Mouse (Mus musculus) limb, embryonic 13.5 days (tissue): Measurements from ENCODE around the gene Aasdh. TPM values are rescaled to one million over a fixed set of nuclear protein-coding genes. Genes with fewer than 3 reads are reported as not detected.
A peak's percentile ranks its signal among the peaks of the same experiment; 100 is the strongest.

ENCODE experiments used
- ATAC-seq: fragments of 200-750 bp; cut with Nextera tagmentation; 2 replicates; pipeline ENCODE4 v1.8.0; 2017; ENCODE audit warnings: low read depth, moderate number of reproducible peaks, moderate TSS enrichment; ENCODE audit not compliant: low FRiP score
- H3K27ac ChIP-seq: fragments of 300-500 bp; sonication (generic); 2 replicates; pipeline ENCODE4 v1.5.1; 2015; ENCODE audit warnings: inconsistent platforms, mild to moderate bottlenecking, moderate library complexity
- H3K27me3 ChIP-seq: fragments of 300-500 bp; sonication (generic); 2 replicates; pipeline ENCODE4 v1.6.1; 2015; ENCODE audit warnings: mild to moderate bottlenecking, inconsistent platforms
- H3K36me3 ChIP-seq: fragments of 300-500 bp; sonication (generic); 2 replicates; pipeline ENCODE4 v1.6.1; 2015; ENCODE audit warnings: inconsistent platforms, mild to moderate bottlenecking, moderate library complexity
- H3K4me1 ChIP-seq: fragments of 300-500 bp; sonication (generic); 2 replicates; pipeline ENCODE4 v1.6.1; 2015; ENCODE audit warnings: inconsistent platforms
- H3K4me2 ChIP-seq: fragments of 300-500 bp; sonication (generic); replicated peaks from 2 replicates; pipeline ENCODE4 v1.6.1; 2015; ENCODE audit warnings: inconsistent platforms, mild to moderate bottlenecking, moderate library complexity
- H3K4me3 ChIP-seq: fragments of 300-500 bp; sonication (generic); 2 replicates; pipeline ENCODE4 v1.5.1; 2015; ENCODE audit warnings: moderate library complexity, mild to moderate bottlenecking, inconsistent platforms
- H3K9ac ChIP-seq: fragments of 300-500 bp; sonication (generic); 2 replicates; pipeline ENCODE4 v1.6.1; 2015; ENCODE audit warnings: mild to moderate bottlenecking, inconsistent platforms
- H3K9me3 ChIP-seq: fragments of 300-500 bp; sonication (generic); 2 replicates; pipeline ENCODE4 v1.6.1; 2016; ENCODE audit warnings: inconsistent platforms
- WGBS: fragments of 180-500 bp; shearing (Covaris S2); methylation state at CpG from one replicate; pipeline ENCODE4 v1.1.7; 2015; 5-methylcytosine and 5-hydroxymethylcytosine counted together
- polyA plus RNA-seq: library from polyadenylated mRNA; unstranded; fragments of >200 nt; fragmentation: Nextera tagmentation; extraction: Ambion mirVana; gene quantifications from 2 replicates; pipeline ENCODE4 v1.2.1, GENCODE M21; 2015

Gene Aasdh
- polyA plus RNA-seq, 1 experiment from 2014 or later = 19.8 TPM

- 78% methylated on average over 4 of the region's 4 CpGs for WGBS
Observed at GRCm38 (mm10) chr5:76902131-76902530, 3.2 kb downstream of the Aasdh start.

GRCm38 (mm10) chr5:76893084-76893483, 12.2 kb downstream of the Aasdh start:
- 84% methylated on average over 2 of the region's 2 CpGs for WGBS
- H3K27ac ChIP-seq = no peak overlapping the region
- H3K9me3 ChIP-seq = no peaks in the 10 kb centered on the region
- no peak overlapping the region for H3K9ac ChIP-seq
- H3K27me3 ChIP-seq = no peaks in the 10 kb centered on the region
- H3K36me3 ChIP-seq = peaks cover 59% of the 10 kb centered on the region
- ATAC-seq = no peak
- H3K4me2 ChIP-seq = no peak overlapping the region
- H3K4me1 ChIP-seq = no peaks in the 10 kb centered on the region
- H3K4me3 ChIP-seq = no peak overlapping the region

More at GRCm38 (mm10) chr5:76902131-76902530, 3.2 kb downstream of the Aasdh start:
- Histone ChIP-seq H3K9me3 (no peaks in the 10 kb centered on the region), H3K4me3 (no peak overlapping the region), H3K9ac (no peak overlapping the region), H3K36me3 (peaks cover 7% of the 10 kb centered on the region; the same call in 1 of the 2 replicates), H3K4me1 (peaks cover 8% of the 10 kb centered on the region; the same call in 1 of the 2 replicates), H3K27me3 (no peaks in the 10 kb centered on the region), H3K4me2 (no peak overlapping the region), H3K27ac (no peak overlapping the region)
- ATAC-seq = no peak

- Histone ChIP-seq H3K27me3 (no peaks in the 10 kb centered on the region), H3K36me3 (peaks cover 57% of the 10 kb centered on the region), H3K27ac (no peak overlapping the region), H3K4me1 (no peaks in the 10 kb centered on the region), H3K9me3 (no peaks in the 10 kb centered on the region), H3K4me3 (no peak overlapping the region), H3K4me2 (no peak overlapping the region), H3K9ac (no peak overlapping the region)
- ATAC-seq = no peak
- 76% methylated on average over 2 of the region's 2 CpGs for WGBS
Observed at GRCm38 (mm10) chr5:76892608-76893007, 12.7 kb downstream of the Aasdh start.

- ATAC-seq = no peak
- no peaks in the 10 kb centered on the region for H3K4me1 ChIP-seq
- H3K9ac ChIP-seq = no peak overlapping the region
- no peaks in the 10 kb centered on the region for H3K27me3 ChIP-seq
- no peak overlapping the region for H3K4me3 ChIP-seq
- no peaks in the 10 kb centered on the region for H3K9me3 ChIP-seq
- no peak overlapping the region for H3K4me2 ChIP-seq
- 89% methylated on average over 2 of the region's 2 CpGs for WGBS
- H3K27ac ChIP-seq = no peak overlapping the region
- H3K36me3 ChIP-seq = peaks cover 61% of the 10 kb centered on the region
Observed at GRCm38 (mm10) chr5:76887011-76887410, 18.3 kb downstream of the Aasdh start.

- Histone ChIP-seq H3K4me2 (no peak overlapping the region), H3K27ac (no peak overlapping the region), H3K36me3 (peaks cover 53% of the 10 kb centered on the region), H3K9ac (no peak overlapping the region), H3K9me3 (no peaks in the 10 kb centered on the region), H3K27me3 (no peaks in the 10 kb centered on the region), H3K4me1 (no peaks in the 10 kb centered on the region), H3K4me3 (no peak overlapping the region)
- ATAC-seq = no peak
- 80% methylated on average over 1 of the region's 1 CpGs for WGBS
Observed at GRCm38 (mm10) chr5:76884107-76884506, 21.2 kb downstream of the Aasdh start.

GRCm38 (mm10) chr5:76876106-76876758, 29.1 kb downstream of the Aasdh start:
- Histone ChIP-seq H3K4me1 (no peaks in the 10 kb centered on the region), H3K9me3 (no peaks in the 10 kb centered on the region; the same call in 1 of the 2 replicates), H3K9ac (no peak overlapping the region), H3K4me3 (no peak overlapping the region), H3K36me3 (peaks cover 40% of the 10 kb centered on the region), H3K27ac (no peak overlapping the region), H3K27me3 (no peaks in the 10 kb centered on the region), H3K4me2 (no peak overlapping the region)
- WGBS = 89% methylated on average over 25 of the region's 25 CpGs
- ATAC-seq = no peak

GRCm38 (mm10) chr5:76869553-76869952, 35.8 kb downstream of the Aasdh start:
- Histone ChIP-seq H3K4me3 (peak overlapping the region; percentile 38), H3K4me2 (peak overlapping the region; percentile 58), H3K27me3 (no peaks in the 10 kb centered on the region), H3K9me3 (no peaks in the 10 kb centered on the region), H3K36me3 (peaks cover 47% of the 10 kb centered on the region), H3K4me1 (peaks cover 24% of the 10 kb centered on the region), H3K9ac (no peak overlapping the region), H3K27ac (no peak overlapping the region)
- ATAC-seq = no peak
- 62% methylated on average over 6 of the region's 6 CpGs for WGBS

- H3K36me3 ChIP-seq = peaks cover 47% of the 10 kb centered on the region
- H3K4me1 ChIP-seq = peaks cover 25% of the 10 kb centered on the region
- H3K27ac ChIP-seq = no peak overlapping the region
- H3K4me2 ChIP-seq = peak overlapping the region; percentile 58
- H3K27me3 ChIP-seq = no peaks in the 10 kb centered on the region
- H3K4me3 ChIP-seq = peak overlapping the region; percentile 38
- H3K9ac ChIP-seq = peak overlapping the region; percentile 25; the same call in 1 of the 2 replicates
- ATAC-seq = peak; percentile 83
- no peaks in the 10 kb centered on the region for H3K9me3 ChIP-seq
- 32% methylated on average over 16 of the region's 16 CpGs for WGBS
Observed at GRCm38 (mm10) chr5:76868693-76869286, 36.5 kb downstream of the Aasdh start.

- H3K27ac ChIP-seq = no peak overlapping the region
- no peaks in the 10 kb centered on the region for H3K27me3 ChIP-seq
- H3K36me3 ChIP-seq = peaks cover 38% of the 10 kb centered on the region
- no peaks in the 10 kb centered on the region for H3K9me3 ChIP-seq
- H3K4me1 ChIP-seq = peaks cover 25% of the 10 kb centered on the region
- no peak overlapping the region for H3K4me3 ChIP-seq
- no peak overlapping the region for H3K9ac ChIP-seq
- no peak overlapping the region for H3K4me2 ChIP-seq
- ATAC-seq = no peak
- 55% methylated on average over 8 of the region's 8 CpGs for WGBS
Observed at GRCm38 (mm10) chr5:76866819-76867218, 38.5 kb downstream of the Aasdh start.

- WGBS = 72% methylated on average over 13 of the region's 13 CpGs
Observed at GRCm38 (mm10) chr5:76858444-76858843, 46.9 kb downstream of the Aasdh start.

GRCm38 (mm10) chr5:76857103-76858015, 48.0 kb downstream of the Aasdh start:
- Histone ChIP-seq H3K27ac (no peak overlapping the region), H3K4me3 (peak overlapping the region; percentile 40), H3K9me3 (no peaks in the 10 kb centered on the region), H3K9ac (peak overlapping the region; percentile 50), H3K4me2 (peak overlapping the region; percentile 67), H3K36me3 (peaks cover 27% of the 10 kb centered on the region), H3K27me3 (peaks cover 49% of the 10 kb centered on the region), H3K4me1 (peaks cover 29% of the 10 kb centered on the region)
- WGBS = 22% methylated on average over 58 of the region's 62 CpGs
- no peak for ATAC-seq

More at GRCm38 (mm10) chr5:76858444-76858843, 46.9 kb downstream of the Aasdh start:
- Histone ChIP-seq H3K27me3 (peaks cover 49% of the 10 kb centered on the region), H3K9ac (no peak overlapping the region), H3K4me2 (no peak overlapping the region), H3K36me3 (peaks cover 24% of the 10 kb centered on the region), H3K9me3 (no peaks in the 10 kb centered on the region), H3K4me1 (peaks cover 29% of the 10 kb centered on the region), H3K4me3 (peak overlapping the region; percentile 40; the same call in 1 of the 2 replicates), H3K27ac (no peak overlapping the region)
- ATAC-seq = no peak
